Mouse (Mus musculus) kidney, adult 2 months (tissue): ENCODE results near the gene Gm17662.

Experiments used
- CTCF ChIP-seq: fragments of 200-500 bp; conservative IDR thresholded peaks from 2 replicates; pipeline ENCODE4 v1.5.1; 2011; ENCODE audit warnings: low read depth, mild to moderate bottlenecking, control low read depth, low read length, moderate library complexity, mixed read lengths; ENCODE audit not compliant: insufficient read depth, insufficient read length
- POLR2A ChIP-seq: fragments of 200-500 bp; IDR thresholded peaks from one replicate; pipeline ENCODE4 v1.6.1; 2011; ENCODE audit warnings: low read depth, low read length, control low read depth

GRCm38 (mm10) chr4:104905049-104905448 lies 47.9 kb downstream of the Gm17662 start:
- TF ChIP-seq CTCF, result no peak
- TF ChIP-seq POLR2A, result no peak
